Mouse (Mus musculus) E14TG2a.4 (cell line): ENCODE measurements at regions not wholly inside any gene's neighbourhood (a gene's known extent, or its start where the extent isn't known, plus 50 kb on each side); places are given as distances from the start of the nearest gene placed in this dataset.

ENCODE experiments used
- H3K27me3 ChIP-seq: 2 replicates; pipeline ENCODE4 v1.6.1; 2014; ENCODE audit warnings: low read length, control low read depth; ENCODE audit not compliant: insufficient read depth
- H3K36me3 ChIP-seq: 2 replicates; pipeline ENCODE4 v1.6.1; 2014; ENCODE audit warnings: low read length, control low read depth; ENCODE audit not compliant: insufficient read depth
- H3K4me1 ChIP-seq: replicated peaks from 2 replicates; pipeline ENCODE4 v1.6.1; 2014; ENCODE audit warnings: low read depth, low read length, control low read depth
- H3K4me3 ChIP-seq: replicated peaks from 2 replicates; pipeline ENCODE4 v1.5.1; 2014; ENCODE audit warnings: mild to moderate bottlenecking, low read length
- H3K9me3 ChIP-seq: 2 replicates; pipeline ENCODE4 v1.6.1; 2014; ENCODE audit warnings: low read length, control low read depth
- CTCF ChIP-seq: conservative IDR thresholded peaks from 2 replicates; pipeline ENCODE4 v1.5.1; 2014; ENCODE audit warnings: low read length
- NANOG ChIP-seq: IDR thresholded peaks from 2 replicates; pipeline ENCODE4 v1.6.1; 2014; ENCODE audit warnings: borderline replicate concordance, low read length, mixed read lengths
- POU5F1 ChIP-seq: IDR thresholded peaks from 2 replicates; pipeline ENCODE4 v1.6.1; 2014; ENCODE audit warnings: low read length, borderline replicate concordance

DNA sequence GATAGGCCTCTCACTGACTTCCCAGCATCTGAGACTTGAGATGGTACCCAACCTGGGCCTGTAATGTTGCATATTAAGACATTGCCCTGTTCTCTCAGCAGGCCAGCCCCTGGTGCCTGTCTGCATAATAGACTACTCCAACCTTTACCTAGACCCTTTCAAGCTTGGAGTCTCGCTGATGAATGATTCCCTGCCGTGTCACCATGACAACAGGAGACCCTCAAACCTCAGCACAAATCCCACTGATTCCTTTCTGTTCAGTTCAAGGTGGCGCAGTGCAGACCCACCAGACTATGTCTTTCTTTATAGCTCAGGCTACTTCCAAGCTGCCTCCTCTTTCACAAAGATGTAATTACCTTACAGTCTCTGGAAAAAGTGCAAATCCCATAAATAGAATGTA lies 172.0 kb downstream of the Dcdc2c start:
- no peaks in the 10 kb centered on the region for H3K4me1 ChIP-seq
- no peak for TF ChIP-seq CTCF
- no peak for TF ChIP-seq NANOG
- TF ChIP-seq POU5F1, result no peak
- H3K9me3 ChIP-seq, result no peaks in the 10 kb centered on the region
- no peak overlapping the region for H3K4me3 ChIP-seq
- no peaks in the 10 kb centered on the region for H3K27me3 ChIP-seq
- H3K36me3 ChIP-seq, result no peaks in the 10 kb centered on the region

GRCm38 (mm10) chr12:28377968-28378367 lies 174.2 kb downstream of the Dcdc2c start:
- H3K4me1 ChIP-seq, result no peaks in the 10 kb centered on the region
- H3K9me3 ChIP-seq, result no peaks in the 10 kb centered on the region
- H3K4me3 ChIP-seq, result no peak overlapping the region
- TF ChIP-seq CTCF, result no peak
- TF ChIP-seq POU5F1, result no peak
- no peak for TF ChIP-seq NANOG
- no peaks in the 10 kb centered on the region for H3K27me3 ChIP-seq
- H3K36me3 ChIP-seq, result no peaks in the 10 kb centered on the region

GRCm38 (mm10) chr12:28377373-28377772 lies 174.8 kb downstream of the Dcdc2c start:
- no peaks in the 10 kb centered on the region for H3K9me3 ChIP-seq
- TF ChIP-seq POU5F1 (no peak), NANOG (no peak), CTCF (no peak)

GRCm38 (mm10) chr12:28376770-28377169 lies 175.4 kb downstream of the Dcdc2c start:
- Histone ChIP-seq H3K4me1 (no peaks in the 10 kb centered on the region), H3K36me3 (no peaks in the 10 kb centered on the region), H3K4me3 (no peak overlapping the region), H3K9me3 (no peaks in the 10 kb centered on the region), H3K27me3 (no peaks in the 10 kb centered on the region)
- TF ChIP-seq POU5F1 (no peak), CTCF (no peak), NANOG (no peak)

More at GRCm38 (mm10) chr12:28377373-28377772, 174.8 kb downstream of the Dcdc2c start:
- Histone ChIP-seq H3K27me3 (no peaks in the 10 kb centered on the region), H3K4me3 (no peak overlapping the region), H3K36me3 (no peaks in the 10 kb centered on the region), H3K4me1 (no peaks in the 10 kb centered on the region)

- Histone ChIP-seq H3K27me3 (no peaks in the 10 kb centered on the region), H3K4me1 (no peaks in the 10 kb centered on the region), H3K4me3 (no peak overlapping the region), H3K36me3 (no peaks in the 10 kb centered on the region), H3K9me3 (no peaks in the 10 kb centered on the region)
- TF ChIP-seq CTCF (no peak), NANOG (no peak), POU5F1 (no peak)
These were observed 186.9 kb downstream of the Dcdc2c start for GRCm38 (mm10) chr12:28365304-28365703.

- no peaks in the 10 kb centered on the region for H3K4me1 ChIP-seq
- H3K27me3 ChIP-seq, result no peaks in the 10 kb centered on the region
- H3K9me3 ChIP-seq, result no peaks in the 10 kb centered on the region
- no peak overlapping the region for H3K4me3 ChIP-seq
- TF ChIP-seq POU5F1 (no peak), CTCF (no peak), NANOG (no peak)
- no peaks in the 10 kb centered on the region for H3K36me3 ChIP-seq
These were observed 193.4 kb downstream of the Dcdc2c start for GRCm38 (mm10) chr12:28358737-28359333.

DNA sequence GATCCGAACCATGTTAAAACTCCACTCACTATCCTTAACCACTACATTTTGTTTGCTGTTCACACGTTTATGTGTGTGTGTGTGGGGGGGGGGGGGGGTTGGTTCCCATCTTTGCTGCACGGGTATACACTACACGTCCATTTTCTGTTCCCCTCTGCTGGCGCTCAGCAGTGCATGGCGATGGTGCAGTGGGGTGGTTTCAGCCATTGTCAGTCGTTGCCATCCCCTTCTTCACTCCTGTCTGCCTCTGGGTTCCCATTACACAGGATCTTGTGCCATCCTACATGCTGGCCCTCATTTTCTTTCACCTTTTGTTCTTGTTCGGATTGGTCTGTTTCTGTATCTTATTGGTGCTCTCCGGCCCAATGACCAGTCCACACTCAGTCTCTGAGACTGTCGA lies 194.4 kb downstream of the Dcdc2c start:
- no peaks in the 10 kb centered on the region for H3K27me3 ChIP-seq
- H3K4me1 ChIP-seq, result no peaks in the 10 kb centered on the region
- H3K36me3 ChIP-seq, result no peaks in the 10 kb centered on the region
- no peaks in the 10 kb centered on the region for H3K9me3 ChIP-seq
- TF ChIP-seq CTCF, result no peak
- TF ChIP-seq NANOG, result no peak
- TF ChIP-seq POU5F1, result no peak
- H3K4me3 ChIP-seq, result no peak overlapping the region

DNA sequence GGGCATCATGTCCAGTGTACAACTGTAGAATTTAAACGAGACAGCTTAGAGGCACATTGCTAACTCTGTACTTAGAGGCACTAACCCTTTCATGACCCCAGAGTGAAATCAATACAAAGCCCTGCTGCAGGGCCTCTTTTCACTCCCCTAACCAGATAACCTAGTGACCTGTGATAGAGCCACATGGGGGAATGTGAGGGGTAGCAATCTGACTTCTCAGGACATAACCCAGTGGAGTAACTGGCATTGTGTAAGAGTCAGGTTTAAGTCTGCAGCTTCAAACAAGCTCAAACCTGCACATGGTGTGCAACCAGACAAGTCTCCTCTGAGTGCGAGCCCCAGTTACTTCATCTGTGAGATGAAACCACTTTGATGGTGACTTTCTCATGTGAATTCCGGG lies 199.1 kb downstream of the Dcdc2c start:
- no peaks in the 10 kb centered on the region for H3K9me3 ChIP-seq
- no peaks in the 10 kb centered on the region for H3K27me3 ChIP-seq
- no peak overlapping the region for H3K4me3 ChIP-seq
- TF ChIP-seq CTCF, result no peak
- TF ChIP-seq POU5F1, result no peak
- no peak for TF ChIP-seq NANOG
- H3K36me3 ChIP-seq, result no peaks in the 10 kb centered on the region
- H3K4me1 ChIP-seq, result no peaks in the 10 kb centered on the region

- no peaks in the 10 kb centered on the region for H3K9me3 ChIP-seq
- H3K27me3 ChIP-seq, result no peaks in the 10 kb centered on the region
- TF ChIP-seq POU5F1 (no peak), CTCF (no peak), NANOG (no peak)
- H3K36me3 ChIP-seq, result no peaks in the 10 kb centered on the region
- no peak overlapping the region for H3K4me3 ChIP-seq
- H3K4me1 ChIP-seq, result no peaks in the 10 kb centered on the region
These were observed 199.6 kb downstream of the Dcdc2c start for GRCm38 (mm10) chr12:28352571-28352970.
